Mouse (Mus musculus): ENCODE data around the gene Kcnrg.

DNA sequence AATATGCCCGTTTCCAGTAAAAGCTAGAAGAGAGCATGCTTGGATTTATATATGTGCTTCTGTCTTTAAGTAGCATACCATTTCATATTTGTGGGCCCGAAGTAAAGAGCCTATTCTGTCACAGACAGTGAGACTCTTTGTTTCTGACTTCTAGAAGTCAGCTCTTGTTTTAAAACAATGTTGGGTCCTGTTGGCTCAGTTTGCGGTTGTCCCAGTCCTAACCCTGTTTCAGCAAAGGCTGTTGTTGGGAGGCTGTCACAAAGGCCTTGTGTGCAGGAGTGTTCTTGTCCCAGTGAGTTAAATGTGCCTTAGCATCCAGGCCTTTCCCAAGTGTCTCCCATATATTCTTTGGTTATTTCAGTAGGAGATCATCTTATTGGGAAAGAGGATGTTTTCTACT, 3.2 kb upstream of the Kcnrg start:
- TF ChIP-seq CTCF (IDR thresholded peaks at IDR 0.05; ENCODE audit: control insufficient read depth, insufficient read depth, low read length) (no peak), POLR2A (IDR thresholded peaks at IDR 0.05; ENCODE audit: borderline replicate concordance, control insufficient read depth, low read depth, low read length) (no peak)

Measured in bone marrow, adult 2 months (tissue).